Mouse (Mus musculus) MEL (cell line): ENCODE results near the gene Paics. TPM values are rescaled to one million over a fixed set of nuclear protein-coding genes. Genes with fewer than 3 reads are reported as not detected.
A peak's percentile ranks its signal among the peaks of the same experiment; 100 is the strongest.

Source experiments
- DNase-seq: peaks from one replicate; pipeline ENCODE4 v3.0.0; 2011; ENCODE audit warnings: low read depth, low spot score
- H3K27ac ChIP-seq: 2 replicates; pipeline ENCODE4 v1.5.1; 2012; ENCODE audit warnings: low read depth, mild to moderate bottlenecking, control low read depth, low read length, moderate library complexity; ENCODE audit not compliant: control insufficient read depth
- H3K27me3 ChIP-seq, 2 experiments: fragments of 150-350 bp in 1 of 2; sonication (generic) in 1 of 2; 2 replicates each; pipeline ENCODE4 v1.6.1; 2012; ENCODE audit warnings: low read length in 2 of 2, mild to moderate bottlenecking in 2 of 2, improper control_type of control experiment in 1 of 2, moderate library complexity in 1 of 2; ENCODE audit not compliant: insufficient read depth in 2 of 2, control insufficient read depth in 1 of 2
- H3K36me3 ChIP-seq, 2 experiments: 2 replicates each; pipeline ENCODE4 v1.6.1; 2012 to 2014; ENCODE audit warnings: low read length in 2 of 2, improper control_type of control experiment in 1 of 2, inconsistent platforms in 1 of 2, mild to moderate bottlenecking in 1 of 2; ENCODE audit not compliant: insufficient read depth in 2 of 2, control insufficient read depth in 1 of 2
- H3K4me1 ChIP-seq, 2 experiments: fragments of 150-350 bp in 1 of 2; sonication (generic) in 1 of 2; 2 replicates each; pipeline ENCODE4 v1.6.1; 2012; ENCODE audit warnings: low read length in 2 of 2, improper control_type of control experiment in 1 of 2, mild to moderate bottlenecking in 1 of 2; ENCODE audit not compliant: insufficient read depth in 2 of 2, control insufficient read depth in 1 of 2
- H3K4me3 ChIP-seq, 2 experiments: fragments of 150-350 bp in 1 of 2; sonication (generic) in 1 of 2; 2 replicates each; pipeline ENCODE4 v1.5.1; 2012; ENCODE audit warnings: low read depth in 2 of 2, low read length in 2 of 2, mild to moderate bottlenecking in 2 of 2, moderate library complexity in 2 of 2, control low read depth in 1 of 2, improper control_type of control experiment in 1 of 2; ENCODE audit not compliant: control insufficient read depth in 1 of 2, insufficient read depth in 1 of 2
- H3K79me2 ChIP-seq: 2 replicates; pipeline ENCODE4 v1.6.1; 2012; ENCODE audit warnings: mild to moderate bottlenecking, low read length, moderate library complexity; ENCODE audit not compliant: control insufficient read depth, poor library complexity, insufficient read depth
- H3K9ac ChIP-seq: 2 replicates; pipeline ENCODE4 v1.6.1; 2012; ENCODE audit warnings: low read depth, mild to moderate bottlenecking, control low read depth, low read length, moderate library complexity; ENCODE audit not compliant: control insufficient read depth, poor library complexity, severe bottlenecking
- H3K9me3 ChIP-seq: fragments of 150-350 bp; sonication (generic); replicated peaks from 2 replicates; pipeline ENCODE4 v1.6.1; 2012; ENCODE audit warnings: mild to moderate bottlenecking, low read length, improper control_type of control experiment, moderate library complexity; ENCODE audit not compliant: insufficient read depth
- BHLHE40 ChIP-seq: IDR thresholded peaks from 2 replicates; pipeline ENCODE4 v1.6.1; 2012; ENCODE audit warnings: low read depth, mild to moderate bottlenecking, inconsistent platforms, low read length, improper control_type of control experiment, borderline replicate concordance
- CHD1 ChIP-seq: IDR thresholded peaks from 2 replicates; pipeline ENCODE4 v1.6.1; 2012; ENCODE audit warnings: low read depth, mild to moderate bottlenecking, inconsistent platforms, low read length, improper control_type of control experiment
- CTCF ChIP-seq, 3 experiments: IDR thresholded peaks in 2 of 3; conservative IDR thresholded peaks in 1 of 3; 2 replicates each; pipeline ENCODE4 v1.5.1; 2011 to 2012; ENCODE audit warnings: low read length in 3 of 3, low read depth in 2 of 3, mild to moderate bottlenecking in 2 of 3, improper control_type of control experiment in 1 of 3, inconsistent platforms in 1 of 3, mixed read lengths in 1 of 3, moderate library complexity in 1 of 3; ENCODE audit not compliant: control insufficient read depth in 1 of 3, insufficient read depth in 1 of 3, poor library complexity in 1 of 3, severe bottlenecking in 1 of 3
- ELF1 ChIP-seq: IDR thresholded peaks from 2 replicates; pipeline ENCODE4 v1.6.1; 2014; ENCODE audit warnings: low read depth, mild to moderate bottlenecking, inconsistent platforms, low read length, improper control_type of control experiment, moderate library complexity
- EP300 ChIP-seq, 2 experiments: IDR thresholded peaks; 2 replicates each; pipeline ENCODE4 v1.6.1; 2011; ENCODE audit warnings: improper control_type of control experiment in 2 of 2, low read length in 2 of 2, low read depth in 1 of 2, mild to moderate bottlenecking in 1 of 2
- ETS1 ChIP-seq: IDR thresholded peaks from 2 replicates; pipeline ENCODE4 v1.6.1; 2012; ENCODE audit warnings: low read depth, mild to moderate bottlenecking, inconsistent platforms, low read length, improper control_type of control experiment, moderate library complexity
- GABPA ChIP-seq: IDR thresholded peaks from 2 replicates; pipeline ENCODE4 v1.6.1; 2012; ENCODE audit warnings: low read depth, mild to moderate bottlenecking, inconsistent platforms, low read length, improper control_type of control experiment, moderate library complexity
- GATA1 ChIP-seq: IDR thresholded peaks from 2 replicates; pipeline ENCODE4 v1.6.1; 2011; ENCODE audit warnings: low read depth, low read length, improper control_type of control experiment
- HCFC1 ChIP-seq: IDR thresholded peaks from 2 replicates; pipeline ENCODE4 v1.6.1; 2012; ENCODE audit warnings: low read depth, mild to moderate bottlenecking, inconsistent platforms, low read length, improper control_type of control experiment, moderate library complexity
- MAFK ChIP-seq: IDR thresholded peaks from 2 replicates; pipeline ENCODE4 v1.6.1; 2011; ENCODE audit warnings: low read depth, mild to moderate bottlenecking, low read length, improper control_type of control experiment, borderline replicate concordance
- MAX ChIP-seq: IDR thresholded peaks from 2 replicates; pipeline ENCODE4 v1.6.1; 2011; ENCODE audit warnings: low read length, improper control_type of control experiment
- MEF2A ChIP-seq: IDR thresholded peaks from 2 replicates; pipeline ENCODE4 v1.6.1; 2014; ENCODE audit warnings: low read depth, mild to moderate bottlenecking, inconsistent platforms, low read length, improper control_type of control experiment; ENCODE audit not compliant: poor library complexity, insufficient replicate concordance, severe bottlenecking; ENCODE audit errors: extremely low read depth
- MXI1 ChIP-seq: IDR thresholded peaks from 2 replicates; pipeline ENCODE4 v1.6.1; 2011; ENCODE audit warnings: mild to moderate bottlenecking, low read depth, low read length, improper control_type of control experiment
- MYC ChIP-seq: IDR thresholded peaks from 2 replicates; pipeline ENCODE4 v1.6.1; 2011; ENCODE audit warnings: low read depth, mild to moderate bottlenecking, low read length, improper control_type of control experiment, moderate library complexity
- NELFE ChIP-seq: IDR thresholded peaks from 2 replicates; pipeline ENCODE4 v1.6.1; 2011; ENCODE audit warnings: low read depth, low read length, improper control_type of control experiment
- NRF1 ChIP-seq: IDR thresholded peaks from 2 replicates; pipeline ENCODE4 v1.6.1; 2014; ENCODE audit warnings: low read depth, mild to moderate bottlenecking, inconsistent platforms, low read length, improper control_type of control experiment, moderate library complexity; ENCODE audit not compliant: poor library complexity, insufficient read depth, severe bottlenecking
- POLR2A ChIP-seq, 2 experiments: IDR thresholded peaks; 2 replicates each; pipeline ENCODE4 v1.6.1; 2011 to 2012; ENCODE audit warnings: low read length in 2 of 2, mild to moderate bottlenecking in 2 of 2, control low read depth in 1 of 2, improper control_type of control experiment in 1 of 2, low read depth in 1 of 2, moderate library complexity in 1 of 2; ENCODE audit not compliant: control insufficient read depth in 1 of 2, insufficient read depth in 1 of 2, poor library complexity in 1 of 2
- POLR2AphosphoS5 ChIP-seq: IDR thresholded peaks from 2 replicates; pipeline ENCODE4 v1.6.1; 2012; ENCODE audit warnings: low read depth, borderline replicate concordance, mild to moderate bottlenecking, inconsistent platforms, low read length, moderate library complexity, mixed read lengths
- RAD21 ChIP-seq: IDR thresholded peaks from 2 replicates; pipeline ENCODE4 v1.6.1; 2011; ENCODE audit warnings: mild to moderate bottlenecking, low read depth, low read length, improper control_type of control experiment
- SMC3 ChIP-seq: IDR thresholded peaks from 2 replicates; pipeline ENCODE4 v1.6.1; 2011; ENCODE audit warnings: low read depth, low read length, improper control_type of control experiment
- TCF12 ChIP-seq: IDR thresholded peaks from 2 replicates; pipeline ENCODE4 v1.6.1; 2014; ENCODE audit warnings: low read depth, mild to moderate bottlenecking, inconsistent platforms, low read length, improper control_type of control experiment, moderate library complexity
- UBTF ChIP-seq: IDR thresholded peaks from 2 replicates; pipeline ENCODE4 v1.6.1; 2012; ENCODE audit warnings: low read depth, mild to moderate bottlenecking, inconsistent platforms, low read length, improper control_type of control experiment, moderate library complexity, borderline replicate concordance; ENCODE audit not compliant: insufficient read depth
- USF2 ChIP-seq, 2 experiments: IDR thresholded peaks; 2 replicates each; pipeline ENCODE4 v1.6.1; 2011 to 2012; ENCODE audit warnings: improper control_type of control experiment in 2 of 2, low read length in 2 of 2, borderline replicate concordance in 1 of 2, inconsistent platforms in 1 of 2, low read depth in 1 of 2, mild to moderate bottlenecking in 1 of 2; ENCODE audit not compliant: insufficient read depth in 1 of 2
- ZC3H11A ChIP-seq: IDR thresholded peaks from 2 replicates; pipeline ENCODE4 v1.6.1; 2012; ENCODE audit warnings: low read depth, mild to moderate bottlenecking, inconsistent platforms, low read length, improper control_type of control experiment
- ZMIZ1 ChIP-seq: IDR thresholded peaks from 2 replicates; pipeline ENCODE4 v1.6.1; 2012; ENCODE audit warnings: low read depth, mild to moderate bottlenecking, inconsistent platforms, low read length, improper control_type of control experiment, moderate library complexity
- polyA plus RNA-seq, 2 experiments: library from polyadenylated mRNA; stranded (reverse) in 1 of 2; unstranded in 1 of 2; fragments of >175 nt in 1 of 2; fragments of >200 nt in 1 of 2; gene quantifications; 2 replicates each; pipeline versions ENCODE4 v1.2.1 to v1.2.4; 2012; ENCODE audit warnings: low replicate concordance in 2 of 2, low read depth in 1 of 2; ENCODE audit not compliant: insufficient read length in 2 of 2, insufficient read depth in 1 of 2, missing spikeins in 1 of 2
- total RNA-seq: library from RNA; depleted of rRNA; stranded (reverse); fragments of 300-350 nt; gene quantifications from 2 replicates; pipeline ENCODE4 v1.2.3, GENCODE M21; 2012

Gene Paics
- total and polyA plus RNA-seq, 3 experiments: 222 to 434 (median 266) TPM

DNA sequence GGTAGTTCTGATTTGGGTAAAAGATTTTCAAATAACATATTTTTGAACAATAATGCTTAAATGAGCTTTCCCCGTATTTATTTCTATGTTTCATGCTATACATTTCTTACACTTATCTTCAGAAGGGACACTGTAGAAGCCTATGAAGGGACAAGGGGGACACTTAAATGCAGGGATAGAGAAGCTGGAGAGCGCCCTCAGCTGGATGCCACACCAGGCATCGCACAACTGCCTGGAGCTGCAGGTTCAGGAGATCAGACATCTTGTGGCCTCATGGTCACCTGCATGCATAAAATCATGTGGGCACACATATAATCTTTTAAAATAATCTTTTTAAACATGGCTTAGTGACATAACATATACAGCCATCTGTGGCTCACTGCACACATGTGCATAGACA, 13.5 kb downstream of the Paics start:
- Histone ChIP-seq H3K4me1 (no peaks in the 10 kb centered on the region), H3K9me3 (no peaks in the 10 kb centered on the region), H3K27me3 (no peaks in the 10 kb centered on the region), H3K79me2 (no peaks in the 10 kb centered on the region; the same call in 1 of the 2 replicates), H3K4me3 (no peak overlapping the region), H3K36me3 (peaks cover 0 to 36% of the 10 kb centered on the region in 2 experiments; a peak in 2 of 4 replicates), H3K9ac (no peak overlapping the region), H3K27ac (no peak overlapping the region)
- TF ChIP-seq MXI1 (no peak), RAD21 (peak; percentile 18; the same call in 1 of the 2 replicates), MAX (no peak), GABPA (no peak), MEF2A (no peak), UBTF (no peak), POLR2A (IDR thresholded peaks at IDR 0.05; ENCODE audit: control insufficient read depth in 1 of 2, insufficient read depth in 1 of 2, low read depth in 1 of 2, low read length in 2 of 2, poor library complexity in 1 of 2) (no peak), EP300 (IDR thresholded peaks at IDR 0.05; ENCODE audit: low read depth in 1 of 2, low read length in 2 of 2) (no peak), BHLHE40 (no peak), ZMIZ1 (no peak), TCF12 (no peak), NELFE (no peak), CHD1 (no peak), CTCF (IDR thresholded peaks at IDR 0.05 in 2 of 3, conservative IDR thresholded peaks at IDR 0.05 in 1 of 3; ENCODE audit: control insufficient read depth in 1 of 3, insufficient read depth in 1 of 3, low read depth in 2 of 3, low read length in 3 of 3, poor library complexity in 1 of 3, severe bottlenecking in 1 of 3) (peak; percentile 10 to 64 (median 47); a peak in 5 of 6 replicates), HCFC1 (no peak), USF2 (IDR thresholded peaks at IDR 0.05; ENCODE audit: borderline replicate concordance in 1 of 2, insufficient read depth in 1 of 2, low read depth in 1 of 2, low read length in 2 of 2) (no peak), SMC3 (peak; percentile 19; the same call in 1 of the 2 replicates), ZC3H11A (no peak), ETS1 (no peak), MYC (no peak), NRF1 (no peak), POLR2AphosphoS5 (no peak), GATA1 (no peak), ELF1 (no peak), MAFK (no peak)
- no peak for DNase-seq
